Mouse (Mus musculus) lung, embryonic 16.5 days (tissue): Measurements from ENCODE around the gene Lsp1. TPM values are rescaled to one million over a fixed set of nuclear protein-coding genes. Genes with fewer than 3 reads are reported as not detected.

ENCODE experiments used
- ATAC-seq: fragments of 200-750 bp; cut with Nextera tagmentation; 2 replicates; pipeline ENCODE4 v1.8.0; 2017; ENCODE audit warnings: low read depth, mild to moderate bottlenecking, moderate library complexity
- H3K27ac ChIP-seq: fragments of 300-500 bp; sonication (generic); 2 replicates; pipeline ENCODE4 v1.5.1; 2014; ENCODE audit warnings: mild to moderate bottlenecking, control low read depth, low read length
- H3K27me3 ChIP-seq: fragments of 300-500 bp; sonication (generic); 2 replicates; pipeline ENCODE4 v1.6.1; 2014; ENCODE audit warnings: low read depth, low read length, mixed read lengths; ENCODE audit not compliant: control insufficient read depth, insufficient read depth
- H3K36me3 ChIP-seq: fragments of 300-500 bp; sonication (generic); 2 replicates; pipeline ENCODE4 v1.6.1; 2014; ENCODE audit warnings: low read length; ENCODE audit not compliant: control insufficient read depth, insufficient read depth
- H3K4me1 ChIP-seq: fragments of 300-500 bp; sonication (generic); replicated peaks from 2 replicates; pipeline ENCODE4 v1.6.1; 2014; ENCODE audit warnings: low read length, mixed read lengths; ENCODE audit not compliant: control insufficient read depth, insufficient read depth
- H3K4me2 ChIP-seq: fragments of 300-500 bp; sonication (generic); 2 replicates; pipeline ENCODE4 v1.6.1; 2014; ENCODE audit warnings: low read depth, low read length, control low read depth
- H3K4me3 ChIP-seq: fragments of 300-500 bp; sonication (generic); 2 replicates; pipeline ENCODE4 v1.5.1; 2014; ENCODE audit warnings: mild to moderate bottlenecking, low read length, control low read depth
- H3K9ac ChIP-seq: fragments of 300-500 bp; sonication (generic); 2 replicates; pipeline ENCODE4 v1.6.1; 2014; ENCODE audit warnings: low read length, control low read depth
- H3K9me3 ChIP-seq: fragments of 300-500 bp; sonication (generic); 2 replicates; pipeline ENCODE4 v1.6.1; 2016; ENCODE audit warnings: low read length; ENCODE audit not compliant: control insufficient read depth
- WGBS: fragments of 180-500 bp; shearing (Covaris S2); extraction: QIAGEN DNeasy Blood & Tissue Kit; methylation state at CpG from one replicate; pipeline ENCODE4 v1.1.7; 2014; 5-methylcytosine and 5-hydroxymethylcytosine counted together
- polyA plus RNA-seq: library from polyadenylated mRNA; unstranded; fragments of >200 nt; fragmentation: Nextera tagmentation; extraction: Ambion mirVana; gene quantifications from 2 replicates; pipeline ENCODE4 v1.2.1, GENCODE M21; 2015

Gene Lsp1
- polyA plus RNA-seq, 1 experiment from 2014 or later: 110 TPM

- H3K9me3 ChIP-seq: no peaks in the 10 kb centered on the region
- peak within 1 kb of the TSS; percentile 63 for H3K9ac ChIP-seq
- no peak within 1 kb of the TSS for H3K4me2 ChIP-seq
- H3K4me3 ChIP-seq: no peak within 1 kb of the TSS
- no peaks in the 10 kb centered on the region for H3K27me3 ChIP-seq
- peaks cover 12% of the 10 kb centered on the region; the same call in 1 of the 2 replicates for H3K4me1 ChIP-seq
- no peak for ATAC-seq
- WGBS: 77% methylated on average over 9 of the region's 9 CpGs
- peak within 1 kb of the TSS; percentile 50 for H3K27ac ChIP-seq
- H3K36me3 ChIP-seq: no peaks in the 10 kb centered on the region
Observed at GRCm38 (mm10) chr7:142441585-142441984, 19.0 kb upstream of the Lsp1 start, which contains the start of gene Tnni2. TSS of gene Tnni2 (plus strand) at chr7:142441808.

- Histone ChIP-seq H3K27me3 (no peaks in the 10 kb centered on the region), H3K9ac (no peak overlapping the region), H3K36me3 (no peaks in the 10 kb centered on the region), H3K4me3 (no peak overlapping the region), H3K9me3 (no peaks in the 10 kb centered on the region), H3K4me1 (peaks cover 12% of the 10 kb centered on the region; the same call in 1 of the 2 replicates), H3K27ac (no peak overlapping the region), H3K4me2 (no peak overlapping the region)
- WGBS: 57% methylated on average over 9 of the region's 9 CpGs
- no peak for ATAC-seq
Observed at GRCm38 (mm10) chr7:142442081-142442907, 18.3 kb upstream of the Lsp1 start.

GRCm38 (mm10) chr7:142442908-142443420 is 17.6 kb upstream of the Lsp1 start:
- no peak overlapping the region for H3K4me2 ChIP-seq
- WGBS: 93% methylated on average over 7 of the region's 7 CpGs
- peaks cover 12% of the 10 kb centered on the region; the same call in 1 of the 2 replicates for H3K4me1 ChIP-seq
- H3K4me3 ChIP-seq: no peak overlapping the region
- H3K27ac ChIP-seq: no peak overlapping the region
- H3K9me3 ChIP-seq: no peaks in the 10 kb centered on the region
- H3K27me3 ChIP-seq: no peaks in the 10 kb centered on the region
- no peak overlapping the region for H3K9ac ChIP-seq
- ATAC-seq: no peak
- H3K36me3 ChIP-seq: no peaks in the 10 kb centered on the region

DNA sequence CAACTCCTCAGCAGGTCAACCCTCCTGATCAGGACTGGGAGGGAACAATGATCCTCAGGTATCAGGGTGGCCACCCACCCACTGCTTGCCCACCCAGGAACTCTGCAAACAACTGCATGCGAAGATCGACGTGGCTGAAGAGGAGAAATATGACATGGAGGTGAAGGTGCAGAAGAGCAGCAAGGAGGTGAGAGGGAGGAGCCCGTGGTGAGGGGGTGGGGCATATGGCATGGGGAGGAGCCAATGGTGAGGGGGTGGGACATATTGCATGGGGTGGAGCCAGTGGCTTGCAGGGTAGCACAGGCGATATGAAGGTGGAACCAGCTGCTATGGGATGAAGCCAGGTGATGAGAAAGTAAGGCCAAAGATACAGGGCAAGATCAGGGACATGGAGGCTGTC is 17.1 kb upstream of the Lsp1 start:
- no peak overlapping the region for H3K4me3 ChIP-seq
- peaks cover 12% of the 10 kb centered on the region; the same call in 1 of the 2 replicates for H3K4me1 ChIP-seq
- H3K4me2 ChIP-seq: no peak overlapping the region
- H3K9ac ChIP-seq: no peak overlapping the region
- H3K27ac ChIP-seq: no peak overlapping the region
- H3K27me3 ChIP-seq: no peaks in the 10 kb centered on the region
- no peaks in the 10 kb centered on the region for H3K36me3 ChIP-seq
- H3K9me3 ChIP-seq: no peaks in the 10 kb centered on the region
- ATAC-seq: no peak
- 82% methylated on average over 5 of the region's 5 CpGs for WGBS

DNA sequence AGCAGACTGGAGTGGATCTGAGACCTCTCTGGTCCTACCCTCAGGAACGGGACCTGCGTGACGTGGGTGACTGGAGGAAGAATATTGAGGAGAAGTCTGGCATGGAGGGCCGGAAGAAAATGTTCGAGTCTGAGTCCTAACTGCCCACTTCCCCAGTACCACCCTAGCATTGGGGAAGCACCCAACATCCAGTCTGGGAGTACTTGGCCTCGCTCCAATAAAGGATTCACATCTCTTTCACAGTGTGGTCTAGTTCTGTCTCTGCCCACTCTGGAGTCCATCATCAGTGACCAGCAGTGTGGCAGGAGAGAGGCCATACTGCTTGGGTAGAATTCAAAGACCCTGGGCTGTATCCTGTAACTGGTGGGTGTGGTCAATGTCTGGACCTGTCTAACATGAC is 16.4 kb upstream of the Lsp1 start:
- H3K9me3 ChIP-seq: no peaks in the 10 kb centered on the region
- H3K4me3 ChIP-seq: no peak overlapping the region
- WGBS: 87% methylated on average over 6 of the region's 6 CpGs
- no peak overlapping the region for H3K27ac ChIP-seq
- H3K27me3 ChIP-seq: no peaks in the 10 kb centered on the region
- ATAC-seq: no peak
- H3K4me2 ChIP-seq: no peak overlapping the region
- no peaks in the 10 kb centered on the region for H3K36me3 ChIP-seq
- peaks cover 12% of the 10 kb centered on the region; the same call in 1 of the 2 replicates for H3K4me1 ChIP-seq
- H3K9ac ChIP-seq: no peak overlapping the region

- no peak for ATAC-seq
- H3K36me3 ChIP-seq: no peaks in the 10 kb centered on the region
- no peaks in the 10 kb centered on the region for H3K27me3 ChIP-seq
- 89% methylated on average over 6 of the region's 6 CpGs for WGBS
- H3K4me2 ChIP-seq: no peak overlapping the region
- no peak overlapping the region for H3K4me3 ChIP-seq
- peaks cover 9% of the 10 kb centered on the region; the same call in 1 of the 2 replicates for H3K4me1 ChIP-seq
- no peak overlapping the region for H3K9ac ChIP-seq
- H3K27ac ChIP-seq: no peak overlapping the region
- H3K9me3 ChIP-seq: no peaks in the 10 kb centered on the region
Observed at GRCm38 (mm10) chr7:142445324-142445723, 15.3 kb upstream of the Lsp1 start.

DNA sequence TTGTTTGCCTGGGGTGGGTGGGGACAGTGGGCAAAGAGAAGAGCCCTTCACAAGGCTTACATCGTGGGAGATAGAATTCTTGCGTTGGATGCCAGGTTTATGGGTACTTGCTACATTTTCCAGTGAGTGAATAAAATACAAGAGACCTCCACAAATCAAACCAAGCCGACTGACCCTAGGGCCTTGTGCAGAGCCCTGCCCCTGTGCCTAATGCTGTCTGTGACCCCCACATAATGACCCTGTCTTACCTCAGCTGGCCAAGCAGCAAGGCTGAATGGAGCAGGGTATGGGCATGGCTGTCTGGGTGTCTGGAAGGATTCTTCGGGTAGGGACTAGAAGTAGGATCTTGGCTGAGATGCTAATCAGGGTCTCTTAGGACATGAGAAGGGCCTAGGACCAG is 14.3 kb upstream of the Lsp1 start:
- Histone ChIP-seq H3K27me3 (no peaks in the 10 kb centered on the region), H3K4me1 (0 out of 2 replicates have a peak, but pooled peaks cover 4% of the 10 kb centered on the region), H3K9me3 (no peaks in the 10 kb centered on the region), H3K9ac (no peak overlapping the region), H3K36me3 (no peaks in the 10 kb centered on the region), H3K4me2 (no peak overlapping the region), H3K4me3 (no peak overlapping the region), H3K27ac (no peak overlapping the region)
- 83% methylated on average over 4 of the region's 4 CpGs for WGBS
- ATAC-seq: no peak

- no peak overlapping the region for H3K4me2 ChIP-seq
- no peak overlapping the region for H3K9ac ChIP-seq
- 72% methylated on average over 6 of the region's 6 CpGs for WGBS
- H3K27ac ChIP-seq: no peak overlapping the region
- 0 out of 2 replicates have a peak, but pooled peaks have one; percentile 10 for ATAC-seq
- peaks cover under 1% of the 10 kb centered on the region for H3K4me1 ChIP-seq
- H3K4me3 ChIP-seq: no peak overlapping the region
- no peaks in the 10 kb centered on the region for H3K36me3 ChIP-seq
- H3K27me3 ChIP-seq: no peaks in the 10 kb centered on the region
- no peaks in the 10 kb centered on the region for H3K9me3 ChIP-seq
Observed at GRCm38 (mm10) chr7:142449038-142449617, 11.5 kb upstream of the Lsp1 start.

DNA sequence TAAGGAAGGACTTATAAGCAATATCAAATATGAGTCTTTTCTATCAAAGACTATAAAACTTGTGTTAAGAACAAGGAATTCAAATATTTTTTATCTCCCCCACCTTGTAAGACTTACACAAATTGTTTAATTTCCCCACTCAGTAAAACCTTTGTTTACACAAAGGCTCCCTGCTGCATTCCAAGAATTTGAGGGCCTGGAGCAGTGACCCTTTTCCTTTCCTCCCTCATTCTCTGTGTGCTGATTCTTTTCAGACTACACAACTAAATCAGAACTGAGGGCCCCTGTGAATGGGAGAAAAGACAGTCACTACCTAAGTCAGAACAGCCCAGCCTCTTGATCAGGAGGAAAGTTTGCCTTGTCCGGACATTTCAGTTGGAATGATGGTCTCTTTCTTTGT is 5.9 kb upstream of the Lsp1 start:
- Histone ChIP-seq H3K9me3 (no peaks in the 10 kb centered on the region), H3K27me3 (no peaks in the 10 kb centered on the region), H3K36me3 (no peaks in the 10 kb centered on the region), H3K4me3 (no peak overlapping the region), H3K9ac (peak overlapping the region; percentile 49; the same call in 1 of the 2 replicates), H3K4me1 (peaks cover 47% of the 10 kb centered on the region), H3K27ac (peak overlapping the region; percentile 90), H3K4me2 (no peak overlapping the region)
- WGBS: 39% methylated on average over 1 of the region's 1 CpGs
- no peak for ATAC-seq
